Mouse (Mus musculus): Measurements from ENCODE around the gene Sun1.

Gene Sun1

DNA sequence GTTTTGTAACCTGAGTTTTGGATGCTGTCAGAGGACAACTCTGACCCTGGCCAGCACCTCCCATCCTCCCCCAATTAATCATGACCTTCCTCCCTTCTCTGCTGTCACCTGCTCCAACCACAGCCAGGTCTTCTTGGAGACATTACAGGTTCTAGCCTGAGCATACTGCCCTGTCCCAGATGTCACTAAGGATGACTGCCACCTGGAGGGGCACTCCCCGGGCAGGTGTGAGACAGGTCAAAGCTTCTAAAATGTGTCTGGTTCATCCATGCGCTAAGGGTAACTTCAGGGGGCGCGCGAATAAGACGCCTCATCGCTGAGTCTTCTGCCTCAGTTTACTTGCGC is 51.3 kb downstream of the Sun1 start:
- no peak for DNase-seq (ENCODE audit: low read depth, low spot score)

GRCm38 (mm10) chr5:139252081-139252909 is 51.9 kb downstream of the Sun1 start, which contains the start of gene Get4:
Gene Get4 (plus strand): TSS chr5:139252324.
- peak; percentile 99 for DNase-seq (ENCODE audit: low read depth, low spot score)

DNA sequence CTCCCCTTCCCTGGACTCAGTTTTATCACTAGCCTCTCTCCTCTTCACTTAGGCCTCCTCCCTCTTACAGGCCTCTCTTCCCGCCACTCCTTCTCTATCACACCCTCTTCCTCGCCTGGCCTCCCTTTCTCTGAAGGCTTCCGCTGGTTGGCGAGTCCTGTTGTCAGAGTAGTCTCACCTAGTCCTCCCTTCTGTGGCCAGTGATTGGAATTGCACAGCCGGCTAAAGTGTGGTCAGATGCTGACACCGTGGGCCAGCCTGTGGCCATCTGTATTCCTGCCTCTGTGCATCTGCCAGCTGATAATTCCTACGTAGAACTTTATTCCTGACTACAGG is 52.4 kb downstream of the Sun1 start:
- no peak for DNase-seq (ENCODE audit: low read depth, low spot score)

- peak; percentile 29 for DNase-seq (ENCODE audit: low read depth, low spot score)
Observed at GRCm38 (mm10) chr5:139253301-139253741, 52.9 kb downstream of the Sun1 start.

- DNase-seq (ENCODE audit: low read depth, low spot score): no peak
Observed at GRCm38 (mm10) chr5:139254938-139255337, 54.5 kb downstream of the Sun1 start.

DNA sequence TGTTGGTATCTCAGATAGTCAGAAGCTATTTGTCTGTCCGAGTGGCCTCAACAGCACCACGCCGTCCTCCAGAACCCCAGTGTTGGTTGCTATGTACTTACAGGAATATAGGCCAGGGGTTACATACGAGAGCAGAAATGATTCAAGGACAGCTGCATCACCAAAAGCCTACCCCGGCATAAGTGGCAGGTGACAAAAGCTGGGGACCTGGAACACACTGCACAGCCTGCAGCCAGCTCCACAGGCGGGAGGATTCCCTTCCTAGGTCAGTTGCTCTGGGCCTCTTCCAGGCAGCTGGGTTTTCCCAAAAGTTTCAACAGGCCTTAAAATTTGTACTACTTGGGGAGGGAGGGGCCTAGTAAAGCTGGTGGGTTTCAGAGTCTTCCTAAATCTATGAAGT is 55.3 kb downstream of the Sun1 start:
- no peak for DNase-seq (ENCODE audit: low read depth, low spot score)

- DNase-seq (ENCODE audit: low read depth, low spot score): no peak
Observed at GRCm38 (mm10) chr5:139256211-139256765, 55.9 kb downstream of the Sun1 start.

DNA sequence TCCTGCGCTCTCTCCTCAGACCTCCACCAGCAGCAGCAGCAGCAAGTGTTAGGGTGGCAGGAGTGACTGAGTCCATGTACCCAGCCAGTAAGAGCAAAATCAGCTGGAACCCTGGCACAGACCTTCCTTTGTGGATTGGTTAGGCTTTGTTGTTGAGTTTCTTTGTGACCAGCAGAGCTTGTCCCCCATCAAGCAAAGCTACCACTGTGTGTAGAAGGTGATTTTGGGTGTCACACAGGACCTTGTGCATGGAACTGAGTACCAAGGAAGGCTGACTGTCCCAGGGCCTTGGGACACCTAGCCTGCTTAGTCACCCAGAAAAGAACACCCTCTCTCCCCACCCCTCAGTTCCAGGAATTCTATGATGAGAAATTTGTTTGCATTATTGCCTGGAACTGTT is 56.8 kb downstream of the Sun1 start:
- no peak for DNase-seq (ENCODE audit: low read depth, low spot score)

DNA sequence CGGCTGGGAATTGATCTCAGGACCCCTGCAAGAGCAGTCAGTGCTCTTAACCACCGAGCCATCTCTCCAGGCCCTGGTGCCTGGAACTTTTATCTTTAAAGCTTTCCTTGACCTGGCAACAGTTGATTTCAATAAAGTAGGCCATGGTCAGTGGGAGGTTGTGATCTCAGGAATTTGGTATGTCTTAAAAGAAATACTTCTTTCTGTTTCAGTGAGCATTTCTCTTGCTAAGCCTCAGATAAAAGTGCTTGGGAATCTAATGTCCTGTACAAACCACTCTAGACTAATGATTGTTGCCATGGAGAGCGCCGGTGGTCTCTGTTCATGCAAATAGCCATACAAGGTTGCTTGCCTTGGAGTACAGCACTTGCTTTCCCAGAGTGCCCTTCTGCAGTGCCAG is 57.4 kb downstream of the Sun1 start:
- no peak for DNase-seq (ENCODE audit: low read depth, low spot score)

GRCm38 (mm10) chr5:139258371-139259035 is 58.1 kb downstream of the Sun1 start:
- peak; percentile 74 for DNase-seq (ENCODE audit: low read depth, low spot score)

DNA sequence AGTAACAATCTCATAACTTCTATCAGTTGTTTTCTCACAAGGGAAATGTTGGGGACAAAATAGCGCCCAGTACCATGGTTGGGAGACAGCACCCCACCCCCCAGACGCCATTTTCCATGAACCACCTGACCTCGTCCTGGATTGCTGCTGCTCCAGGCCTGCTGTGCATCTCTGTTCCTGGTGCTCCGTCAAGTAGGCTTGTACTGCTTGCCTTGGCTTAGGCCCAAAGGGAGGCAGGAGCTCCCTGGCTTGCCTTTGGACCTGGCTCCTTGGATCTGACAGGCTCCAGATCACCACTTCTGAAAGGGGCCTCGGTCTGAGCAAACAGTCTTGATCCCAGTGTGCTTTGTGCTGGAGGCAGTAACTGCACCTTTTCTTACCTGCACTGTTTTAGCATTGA is 59.4 kb downstream of the Sun1 start:
- DNase-seq (ENCODE audit: low read depth, low spot score): no peak

- DNase-seq (ENCODE audit: low read depth, low spot score): no peak
Observed at GRCm38 (mm10) chr5:139261403-139261802, 61.0 kb downstream of the Sun1 start.

- DNase-seq (ENCODE audit: low read depth, low spot score): no peak
Observed at GRCm38 (mm10) chr5:139267661-139268060, 67.2 kb downstream of the Sun1 start.

- DNase-seq (ENCODE audit: low read depth, low spot score): no peak
Observed at GRCm38 (mm10) chr5:139270806-139271521, 70.5 kb downstream of the Sun1 start.

DNA sequence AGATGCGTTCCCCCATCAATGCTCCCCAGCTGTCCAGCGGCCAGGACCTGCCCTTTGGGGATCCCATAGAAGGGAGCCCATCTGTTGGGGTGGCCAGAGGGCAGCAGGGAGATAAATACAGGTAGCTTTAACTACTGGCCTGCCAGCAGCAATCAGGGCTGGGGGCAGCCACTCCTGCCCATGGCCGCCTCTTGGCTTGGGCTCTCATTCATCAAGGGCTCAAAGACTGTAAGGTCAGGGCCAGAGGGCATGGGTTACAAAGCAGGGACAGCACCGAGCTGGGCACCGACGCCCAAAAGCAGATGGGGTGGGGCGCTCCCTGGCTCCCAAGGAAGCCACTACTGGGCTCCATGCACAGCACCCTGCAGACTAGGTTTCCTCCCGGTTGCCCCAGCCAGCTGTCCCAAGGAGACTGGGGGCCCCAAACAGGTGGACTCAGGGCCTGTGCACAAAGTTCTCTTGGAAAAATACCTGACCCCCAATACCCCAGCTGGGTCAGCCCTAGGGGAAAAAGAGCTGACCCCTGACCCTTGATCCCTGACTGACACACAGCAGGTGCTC is 71.6 kb downstream of the Sun1 start:
- DNase-seq (ENCODE audit: low read depth, low spot score): no peak

GRCm38 (mm10) chr5:139277287-139277686 is 76.8 kb downstream of the Sun1 start:
- DNase-seq (ENCODE audit: low read depth, low spot score): no peak

- no peak for DNase-seq (ENCODE audit: low read depth, low spot score)
Observed at GRCm38 (mm10) chr5:139281373-139282112, 81.1 kb downstream of the Sun1 start.

DNA sequence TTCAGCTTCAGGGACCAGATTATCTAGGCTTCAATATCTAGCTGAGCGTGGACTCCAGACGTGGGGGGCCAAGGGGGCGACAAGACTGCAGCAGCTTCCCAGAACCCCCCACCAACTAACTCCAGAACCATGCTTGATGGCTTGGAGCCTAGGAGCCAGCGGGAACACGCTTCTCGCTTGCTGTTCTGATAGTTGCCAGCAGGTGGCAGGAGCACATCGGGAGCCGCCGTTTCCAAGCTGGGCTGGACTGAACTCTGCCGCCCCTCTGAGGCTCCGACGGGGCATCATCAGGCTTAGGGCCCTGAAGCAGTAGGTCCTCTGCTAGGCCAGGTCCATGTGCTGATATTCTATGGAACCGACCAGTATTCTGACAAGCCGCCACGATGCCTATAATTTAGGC is 81.8 kb downstream of the Sun1 start:
- DNase-seq (ENCODE audit: low read depth, low spot score): peak; percentile 74

DNA sequence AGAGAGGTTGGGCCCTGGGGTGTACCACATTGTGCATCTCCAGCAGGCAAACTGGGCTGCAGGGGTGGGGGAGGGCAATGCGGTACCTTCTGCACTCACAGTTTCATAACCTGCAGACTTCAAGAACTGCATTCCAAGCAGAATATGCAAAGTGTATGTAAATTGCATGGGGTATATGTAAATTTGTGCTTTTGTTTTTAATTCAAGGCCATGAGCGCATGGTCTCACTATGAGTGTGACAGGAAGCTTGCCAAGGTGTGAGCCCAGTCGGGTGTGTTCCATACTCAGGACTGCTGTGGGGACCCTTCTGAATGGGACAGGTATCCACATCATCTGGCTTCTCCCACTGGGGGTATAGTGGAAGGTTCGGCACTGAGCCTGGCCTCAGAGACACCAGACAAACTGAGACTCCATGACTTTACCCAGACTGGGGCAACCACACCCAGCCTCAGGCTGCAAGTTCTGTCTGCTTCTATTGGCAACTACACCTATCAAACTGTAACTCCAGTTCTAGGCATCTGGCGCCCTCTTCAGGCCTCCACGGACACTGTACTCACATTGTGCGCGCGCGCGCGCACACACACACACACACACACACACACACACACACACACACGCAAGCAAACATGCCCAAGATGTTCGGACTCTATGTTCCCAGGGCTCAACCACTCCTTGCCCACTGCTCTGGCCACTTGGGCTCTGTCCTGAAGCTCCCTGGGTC is 83.2 kb downstream of the Sun1 start:
- DNase-seq (ENCODE audit: low read depth, low spot score): peak; percentile 47

- DNase-seq (ENCODE audit: low read depth, low spot score): no peak
Observed at GRCm38 (mm10) chr5:139285383-139286067, 85.1 kb downstream of the Sun1 start.
